Mouse (Mus musculus) heart, embryonic 10.5 days (tissue): ENCODE data around the gene Dhx29. TPM values are rescaled to one million over a fixed set of nuclear protein-coding genes. Genes with fewer than 3 reads are reported as not detected.
"Not testable (repeated sequence)": the region's sequence is repeated elsewhere in the genome, so short reads cannot be mapped to it uniquely, and the experiment has no call there.

Experiments used
- DNase-seq: peaks from one replicate; pipeline ENCODE4 v3.0.0-alpha.2; 2017; ENCODE audit warnings: low spot score
- H3K27ac ChIP-seq: fragments of 300-500 bp; sonication (generic); 2 replicates; pipeline ENCODE4 v1.5.1; 2016; ENCODE audit warnings: mild to moderate bottlenecking
- H3K27me3 ChIP-seq: fragments of 300-500 bp; sonication (generic); 2 replicates; pipeline ENCODE4 v1.6.1; 2016; ENCODE audit warnings: mild to moderate bottlenecking; ENCODE audit not compliant: poor library complexity, insufficient read depth, severe bottlenecking
- H3K36me3 ChIP-seq: fragments of 300-500 bp; sonication (generic); 2 replicates; pipeline ENCODE4 v1.6.1; 2016; ENCODE audit warnings: mild to moderate bottlenecking, moderate library complexity
- H3K4me1 ChIP-seq: fragments of 300-500 bp; sonication (generic); 2 replicates; pipeline ENCODE4 v1.6.1; 2016; ENCODE audit warnings: mild to moderate bottlenecking
- H3K4me3 ChIP-seq: fragments of 300-500 bp; sonication (generic); 2 replicates; pipeline ENCODE4 v1.5.1; 2016; ENCODE audit warnings: mild to moderate bottlenecking, moderate library complexity
- H3K9me3 ChIP-seq: fragments of 300-500 bp; sonication (generic); 2 replicates; pipeline ENCODE4 v1.6.1; 2016; ENCODE audit warnings: mild to moderate bottlenecking, moderate library complexity
- WGBS: fragments of 180-500 bp; shearing (Covaris S2); methylation state at CpG from one replicate; pipeline ENCODE4 v1.1.7; 2016; 5-methylcytosine and 5-hydroxymethylcytosine counted together
- polyA plus RNA-seq: library from polyadenylated mRNA; unstranded; fragments of >200 nt; fragmentation: Nextera tagmentation; extraction: Ambion mirVana; gene quantifications from 2 replicates; pipeline ENCODE4 v1.2.1, GENCODE M21; 2016

The Dhx29 gene
- polyA plus RNA-seq, 1 experiment from 2014 or later, result 24.7 TPM

GRCm38 (mm10) chr13:112990346-112990745 lies 63.1 kb downstream of the Dhx29 start:
- no peaks in the 10 kb centered on the region for H3K36me3 ChIP-seq
- DNase-seq, result no peak
- 17% methylated on average over 4 of the region's 4 CpGs for WGBS
- H3K4me1 ChIP-seq, result peaks cover 49% of the 10 kb centered on the region
- H3K9me3 ChIP-seq, result no peaks in the 10 kb centered on the region
- H3K4me3 ChIP-seq, result no peak overlapping the region
- peaks cover 98% of the 10 kb centered on the region for H3K27me3 ChIP-seq
- H3K27ac ChIP-seq, result no peak overlapping the region

- no peaks in the 10 kb centered on the region for H3K36me3 ChIP-seq
- no peak for DNase-seq
- WGBS, result 1% methylated on average over 63 of the region's 63 CpGs
Observed at GRCm38 (mm10) chr13:112993531-112994152, 66.4 kb downstream of the Dhx29 start, which contains the start of gene Mcidas. Gene Mcidas (plus strand): TSS chr13:112993845.

GRCm38 (mm10) chr13:112994191-112994590 lies 66.9 kb downstream of the Dhx29 start:
- Histone ChIP-seq H3K9me3 (no peaks in the 10 kb centered on the region), H3K4me1 (peaks cover 28% of the 10 kb centered on the region), H3K27ac (no peak overlapping the region), H3K4me3 (peak overlapping the region; percentile 65), H3K36me3 (no peaks in the 10 kb centered on the region), H3K27me3 (peaks cover 98% of the 10 kb centered on the region)
- WGBS, result 2% methylated on average over 25 of the region's 25 CpGs
- peak; percentile 83 for DNase-seq

More at GRCm38 (mm10) chr13:112993531-112994152, 66.4 kb downstream of the Dhx29 start, which contains the start of gene Mcidas:
- H3K9me3 ChIP-seq, result no peaks in the 10 kb centered on the region
- H3K27ac ChIP-seq, result no peak within 1 kb of the TSS
- H3K4me3 ChIP-seq, result peak within 1 kb of the TSS; percentile 65
- H3K27me3 ChIP-seq, result peaks cover 98% of the 10 kb centered on the region
- H3K4me1 ChIP-seq, result peaks cover 29% of the 10 kb centered on the region

- DNase-seq, result no peak
- Histone ChIP-seq H3K4me3 (no peak overlapping the region), H3K27me3 (peaks cover 98% of the 10 kb centered on the region), H3K27ac (no peak overlapping the region), H3K9me3 (no peaks in the 10 kb centered on the region), H3K36me3 (no peaks in the 10 kb centered on the region), H3K4me1 (peaks cover 21% of the 10 kb centered on the region)
- WGBS, result 67% methylated on average over 4 of the region's 4 CpGs
Observed at GRCm38 (mm10) chr13:112996407-112996806, 69.2 kb downstream of the Dhx29 start.

- WGBS, result 70% methylated on average over 6 of the region's 6 CpGs
- no peak overlapping the region for H3K4me3 ChIP-seq
Observed at GRCm38 (mm10) chr13:112997369-112997768, 70.1 kb downstream of the Dhx29 start.

GRCm38 (mm10) chr13:112998427-112999201 lies 71.4 kb downstream of the Dhx29 start:
- Histone ChIP-seq H3K27me3 (peaks cover 83% of the 10 kb centered on the region), H3K4me3 (peak overlapping the region; percentile 64), H3K4me1 (peaks cover 16% of the 10 kb centered on the region), H3K27ac (no peak overlapping the region), H3K9me3 (no peaks in the 10 kb centered on the region), H3K36me3 (no peaks in the 10 kb centered on the region)
- DNase-seq, result peak; percentile 74
- under 1% methylated on average over 46 of the region's 46 CpGs for WGBS

More at GRCm38 (mm10) chr13:112997369-112997768, 70.1 kb downstream of the Dhx29 start:
- H3K36me3 ChIP-seq, result no peaks in the 10 kb centered on the region
- H3K27me3 ChIP-seq, result peaks cover 94% of the 10 kb centered on the region
- peaks cover 21% of the 10 kb centered on the region for H3K4me1 ChIP-seq
- H3K9me3 ChIP-seq, result no peaks in the 10 kb centered on the region
- H3K27ac ChIP-seq, result no peak overlapping the region
- no peak for DNase-seq

GRCm38 (mm10) chr13:113000090-113000489 lies 72.8 kb downstream of the Dhx29 start:
- WGBS, result 78% methylated on average over 3 of the region's 3 CpGs
- H3K27me3 ChIP-seq, result peaks cover 68% of the 10 kb centered on the region
- DNase-seq, result peak; percentile 59

GRCm38 (mm10) chr13:113000576-113001318 lies 73.5 kb downstream of the Dhx29 start:
- 64% methylated on average over 9 of the region's 9 CpGs for WGBS
- Histone ChIP-seq H3K27ac (no peak overlapping the region), H3K27me3 (peaks cover 61% of the 10 kb centered on the region), H3K36me3 (no peaks in the 10 kb centered on the region), H3K9me3 (no peaks in the 10 kb centered on the region), H3K4me3 (no peak overlapping the region), H3K4me1 (peaks cover 9% of the 10 kb centered on the region)
- DNase-seq, result peak; percentile 68

More at GRCm38 (mm10) chr13:113000090-113000489, 72.8 kb downstream of the Dhx29 start:
- no peaks in the 10 kb centered on the region for H3K9me3 ChIP-seq
- H3K4me3 ChIP-seq, result no peak overlapping the region
- H3K27ac ChIP-seq, result no peak overlapping the region
- H3K4me1 ChIP-seq, result peaks cover 9% of the 10 kb centered on the region
- no peaks in the 10 kb centered on the region for H3K36me3 ChIP-seq

- peak; percentile 69 for DNase-seq
- Histone ChIP-seq H3K27ac (no peak overlapping the region), H3K4me1 (no peaks in the 10 kb centered on the region), H3K36me3 (no peaks in the 10 kb centered on the region), H3K9me3 (no peaks in the 10 kb centered on the region), H3K27me3 (no peaks in the 10 kb centered on the region), H3K4me3 (no peak overlapping the region)
- 72% methylated on average over 6 of the region's 6 CpGs for WGBS
Observed at GRCm38 (mm10) chr13:113012683-113013082, 85.4 kb downstream of the Dhx29 start.

GRCm38 (mm10) chr13:113013174-113013953 lies 86.1 kb downstream of the Dhx29 start:
- H3K4me1 ChIP-seq, H3K27ac ChIP-seq, H3K36me3 ChIP-seq, H3K27me3 ChIP-seq, H3K9me3 ChIP-seq: not testable (repeated sequence)
- WGBS, result 38% methylated on average over 20 of the region's 20 CpGs
- H3K4me3 ChIP-seq, result peak overlapping the region; percentile 47
- DNase-seq, result peak; percentile 73
